Mouse (Mus musculus): ENCODE results near the gene Pink1. TPM values are rescaled to one million over a fixed set of nuclear protein-coding genes. Genes with fewer than 3 reads are reported as not detected.

Pink1 gene
- total and polyA plus RNA-seq, 3 experiments, result 15.0 to 30.1 (median 19.4) TPM

DNA sequence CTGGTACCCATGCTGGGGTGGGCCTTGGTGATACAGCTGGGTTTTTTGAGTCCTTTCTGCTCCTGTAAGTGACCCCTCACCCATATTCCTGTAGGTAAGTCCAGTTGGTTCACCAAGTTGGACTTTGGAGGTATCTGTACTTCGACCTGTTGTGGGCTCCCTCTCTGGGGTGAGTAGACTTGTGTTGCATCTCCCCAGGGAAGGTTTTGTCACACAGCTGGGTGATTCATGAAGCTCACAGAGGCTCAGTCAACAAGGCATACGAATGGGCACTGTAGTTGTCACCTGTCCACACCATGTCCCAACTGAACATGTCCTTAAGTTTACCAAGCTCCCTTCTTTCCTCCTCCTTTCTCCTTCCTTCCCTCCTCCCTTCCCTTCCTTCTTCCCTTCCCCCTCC lies 40.5 kb upstream of the Pink1 start:
- TF ChIP-seq TAL1 (conservative IDR thresholded peaks at IDR 0.05; ENCODE audit: low read depth, low read length), result no peak
- no peak for TF ChIP-seq GATA1 (IDR thresholded peaks at IDR 0.05; ENCODE audit: borderline replicate concordance, low read length)
- Histone ChIP-seq H3K36me3 (replicated peaks) (no peaks in the 10 kb centered on the region), H3K9me3 (replicated peaks) (no peaks in the 10 kb centered on the region), H3K27me3 (ENCODE audit: insufficient read depth, low read length) (peaks cover 8% of the 10 kb centered on the region; the same call in 1 of the 2 replicates), H3K4me1 (ENCODE audit: insufficient read depth, low read depth, low read length) (no peaks in the 10 kb centered on the region; the same call in 1 of the 2 replicates), H3K4me3 (ENCODE audit: low read depth, low read length) (no peak overlapping the region)
- ATAC-seq (ENCODE audit: extremely low read depth, insufficient number of reproducible peaks, low FRiP score, poor library complexity, severe bottlenecking) (no peak), DNase-seq (ENCODE audit: low spot score) (no peak)

DNA sequence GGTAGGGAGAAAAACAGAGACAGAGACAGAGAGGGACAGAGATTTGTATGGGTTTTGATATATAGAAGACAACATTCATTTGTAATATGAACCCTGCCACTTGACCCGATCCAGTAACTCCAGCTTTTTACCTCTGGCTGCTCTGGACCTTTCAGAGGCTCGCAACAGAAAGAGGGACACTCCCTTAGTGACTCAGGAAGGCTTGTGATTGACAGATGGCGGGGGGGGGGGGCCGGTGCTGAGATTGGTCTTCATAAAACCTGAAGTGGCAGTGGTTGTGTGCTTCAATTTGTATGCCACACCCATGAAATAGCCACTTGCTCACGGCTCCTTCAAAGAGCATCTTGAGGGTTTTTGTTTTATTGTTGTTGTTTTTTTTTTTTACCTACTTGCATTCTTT lies 37.4 kb upstream of the Pink1 start:
- Histone ChIP-seq H3K9me3 (replicated peaks) (no peaks in the 10 kb centered on the region), H3K4me1 (ENCODE audit: insufficient read depth, low read depth, low read length) (no peaks in the 10 kb centered on the region; the same call in 1 of the 2 replicates), H3K36me3 (replicated peaks) (no peaks in the 10 kb centered on the region), H3K4me3 (ENCODE audit: low read depth, low read length) (no peak overlapping the region), H3K27me3 (ENCODE audit: insufficient read depth, low read length) (peaks cover 8% of the 10 kb centered on the region; the same call in 1 of the 2 replicates)
- TF ChIP-seq GATA1 (IDR thresholded peaks at IDR 0.05; ENCODE audit: borderline replicate concordance, low read length) (no peak), CTCF (IDR thresholded peaks at IDR 0.05; ENCODE audit: low read depth, low read length) (no peak), GATA2 (IDR thresholded peaks at IDR 0.05; ENCODE audit: borderline replicate concordance, low read depth, low read length) (no peak), POLR2AphosphoS5 (IDR thresholded peaks at IDR 0.05; ENCODE audit: insufficient replicate concordance, low read depth, low read length) (no peak), TAL1 (conservative IDR thresholded peaks at IDR 0.05; ENCODE audit: low read depth, low read length) (no peak)
- DNase-seq (ENCODE audit: low spot score) (no peak), ATAC-seq (ENCODE audit: extremely low read depth, insufficient number of reproducible peaks, low FRiP score, poor library complexity, severe bottlenecking) (no peak)

DNA sequence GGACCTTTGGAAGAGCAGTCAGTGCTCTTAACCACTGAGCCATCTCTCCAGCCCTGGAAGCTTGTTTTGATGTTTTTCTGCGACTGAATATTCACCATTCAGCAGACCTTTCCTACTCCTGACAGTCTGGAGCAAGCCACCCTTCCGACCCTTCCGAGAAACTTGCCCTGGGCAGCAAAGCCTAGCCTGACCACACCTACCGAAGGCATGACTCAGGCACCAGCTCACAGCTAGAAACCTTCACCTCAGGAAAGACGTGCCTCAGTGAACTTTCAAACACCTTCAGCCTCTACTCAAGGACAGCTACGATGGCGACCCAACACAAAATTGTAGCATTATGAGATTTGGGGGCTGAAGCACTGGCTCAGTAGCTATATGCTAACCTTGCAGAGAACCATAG lies 36.8 kb upstream of the Pink1 start:
- H3K4me1 ChIP-seq (ENCODE audit: insufficient read depth, low read depth, low read length), result no peaks in the 10 kb centered on the region; the same call in 1 of the 2 replicates
- no peak for TF ChIP-seq GATA1 (IDR thresholded peaks at IDR 0.05; ENCODE audit: borderline replicate concordance, low read length)
- no peak for TF ChIP-seq GATA2 (IDR thresholded peaks at IDR 0.05; ENCODE audit: borderline replicate concordance, low read depth, low read length)
- TF ChIP-seq CTCF (IDR thresholded peaks at IDR 0.05; ENCODE audit: low read depth, low read length), result no peak
- no peak for DNase-seq (ENCODE audit: low spot score)
- no peak overlapping the region for H3K4me3 ChIP-seq (ENCODE audit: low read depth, low read length)
- peaks cover 6% of the 10 kb centered on the region; the same call in 1 of the 2 replicates for H3K27me3 ChIP-seq (ENCODE audit: insufficient read depth, low read length)
- no peaks in the 10 kb centered on the region for H3K9me3 ChIP-seq (replicated peaks)
- H3K36me3 ChIP-seq (replicated peaks), result no peaks in the 10 kb centered on the region
- no peak for ATAC-seq (ENCODE audit: extremely low read depth, insufficient number of reproducible peaks, low FRiP score, poor library complexity, severe bottlenecking)

DNA sequence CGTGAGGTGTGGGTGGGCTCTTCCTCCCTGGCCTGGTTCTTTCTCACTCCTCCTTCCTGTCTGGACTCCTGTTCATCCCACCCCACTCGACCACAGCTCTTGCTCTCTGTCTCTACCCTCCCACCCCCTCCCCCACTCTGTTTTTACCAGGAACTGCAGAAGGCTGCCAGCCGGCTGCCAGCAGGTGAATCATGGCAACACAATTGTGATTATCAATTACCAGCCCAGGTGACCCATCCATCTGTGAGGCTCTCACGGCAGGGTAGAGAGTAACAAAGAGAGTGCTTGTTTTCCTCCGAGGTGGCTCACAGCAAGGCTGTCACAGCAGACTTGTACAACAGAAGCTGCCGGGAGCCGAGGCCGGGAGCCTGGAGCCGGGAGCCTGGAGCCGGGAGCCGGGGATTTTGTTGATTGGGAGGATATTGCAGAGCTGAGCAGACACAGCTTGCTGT lies 35.3 kb upstream of the Pink1 start:
- ATAC-seq (ENCODE audit: extremely low read depth, insufficient number of reproducible peaks, low FRiP score, poor library complexity, severe bottlenecking) (no peak), DNase-seq (ENCODE audit: low spot score) (no peak)
- TF ChIP-seq TAL1 (conservative IDR thresholded peaks at IDR 0.05; ENCODE audit: low read depth, low read length) (no peak), GATA2 (IDR thresholded peaks at IDR 0.05; ENCODE audit: borderline replicate concordance, low read depth, low read length) (no peak), GATA1 (IDR thresholded peaks at IDR 0.05; ENCODE audit: borderline replicate concordance, low read length) (no peak), CTCF (IDR thresholded peaks at IDR 0.05; ENCODE audit: low read depth, low read length) (no peak), POLR2AphosphoS5 (IDR thresholded peaks at IDR 0.05; ENCODE audit: insufficient replicate concordance, low read depth, low read length) (no peak)
- Histone ChIP-seq H3K36me3 (replicated peaks) (no peaks in the 10 kb centered on the region), H3K9me3 (replicated peaks) (no peaks in the 10 kb centered on the region), H3K27me3 (ENCODE audit: insufficient read depth, low read length) (0 out of 2 replicates have a peak, but pooled peaks cover 2% of the 10 kb centered on the region), H3K4me3 (ENCODE audit: low read depth, low read length) (no peak overlapping the region), H3K4me1 (ENCODE audit: insufficient read depth, low read depth, low read length) (no peaks in the 10 kb centered on the region)

DNA sequence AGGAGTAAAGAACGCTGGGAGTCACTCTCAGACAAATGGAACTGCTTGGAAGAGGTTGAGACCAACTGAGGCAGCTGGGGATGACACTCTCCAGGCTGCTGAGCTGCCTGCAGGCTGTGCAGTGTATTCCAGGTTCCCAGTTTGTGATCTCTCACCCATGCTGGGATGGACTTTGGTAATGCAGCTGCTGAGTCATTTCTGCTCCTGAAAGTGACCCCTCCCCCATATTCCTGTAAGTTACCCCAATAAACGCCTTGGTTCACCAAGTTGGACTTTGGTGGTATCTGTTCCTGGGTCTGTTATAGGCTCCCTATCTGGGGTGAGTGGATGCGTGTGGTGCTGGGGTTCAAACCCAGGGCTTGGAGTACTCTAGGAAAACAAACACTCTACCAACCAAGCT lies 32.1 kb upstream of the Pink1 start:
- Histone ChIP-seq H3K9me3 (replicated peaks) (no peaks in the 10 kb centered on the region), H3K36me3 (replicated peaks) (no peaks in the 10 kb centered on the region), H3K27me3 (ENCODE audit: insufficient read depth, low read length) (no peaks in the 10 kb centered on the region), H3K4me1 (ENCODE audit: insufficient read depth, low read depth, low read length) (no peaks in the 10 kb centered on the region), H3K4me3 (ENCODE audit: low read depth, low read length) (no peak overlapping the region)
- DNase-seq (ENCODE audit: low spot score) (no peak), ATAC-seq (ENCODE audit: extremely low read depth, insufficient number of reproducible peaks, low FRiP score, poor library complexity, severe bottlenecking) (no peak)
- TF ChIP-seq CTCF (IDR thresholded peaks at IDR 0.05; ENCODE audit: low read depth, low read length), result no peak
- TF ChIP-seq POLR2AphosphoS5 (IDR thresholded peaks at IDR 0.05; ENCODE audit: insufficient replicate concordance, low read depth, low read length), result no peak
- TF ChIP-seq GATA1 (IDR thresholded peaks at IDR 0.05; ENCODE audit: borderline replicate concordance, low read length), result no peak
- TF ChIP-seq TAL1 (conservative IDR thresholded peaks at IDR 0.05; ENCODE audit: low read depth, low read length), result no peak
- no peak for TF ChIP-seq GATA2 (IDR thresholded peaks at IDR 0.05; ENCODE audit: borderline replicate concordance, low read depth, low read length)

DNA sequence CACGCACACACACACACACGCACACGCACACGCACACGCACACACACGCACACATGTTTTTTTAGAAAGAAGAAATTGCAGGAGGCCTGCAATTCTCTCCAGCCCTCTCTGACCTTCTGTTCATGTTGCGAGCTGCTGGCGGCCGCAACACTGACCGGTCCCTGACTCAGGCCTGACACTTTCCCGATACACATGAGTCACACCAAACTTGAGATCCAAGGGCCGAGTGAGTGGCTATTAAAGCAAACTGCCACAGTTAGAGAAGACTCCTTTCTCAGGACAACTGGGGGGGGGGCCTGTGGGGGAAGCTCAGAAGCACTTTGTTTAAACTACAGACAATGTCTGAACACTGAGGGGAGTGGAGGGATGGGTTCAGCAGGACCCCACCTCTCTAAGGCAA lies 30.4 kb upstream of the Pink1 start:
- no peak overlapping the region for H3K4me3 ChIP-seq (ENCODE audit: low read depth, low read length)
- ATAC-seq (ENCODE audit: extremely low read depth, insufficient number of reproducible peaks, low FRiP score, poor library complexity, severe bottlenecking) (no peak), DNase-seq (ENCODE audit: low spot score) (no peak)
- no peaks in the 10 kb centered on the region for H3K27me3 ChIP-seq (ENCODE audit: insufficient read depth, low read length)
- no peak for TF ChIP-seq TAL1 (conservative IDR thresholded peaks at IDR 0.05; ENCODE audit: low read depth, low read length)
- TF ChIP-seq POLR2AphosphoS5 (IDR thresholded peaks at IDR 0.05; ENCODE audit: insufficient replicate concordance, low read depth, low read length), result no peak
- TF ChIP-seq GATA2 (IDR thresholded peaks at IDR 0.05; ENCODE audit: borderline replicate concordance, low read depth, low read length), result no peak
- no peak for TF ChIP-seq CTCF (IDR thresholded peaks at IDR 0.05; ENCODE audit: low read depth, low read length)
- no peak for TF ChIP-seq GATA1 (IDR thresholded peaks at IDR 0.05; ENCODE audit: borderline replicate concordance, low read length)
- H3K4me1 ChIP-seq (ENCODE audit: insufficient read depth, low read depth, low read length), result no peaks in the 10 kb centered on the region
- H3K9me3 ChIP-seq (replicated peaks), result no peaks in the 10 kb centered on the region
- H3K36me3 ChIP-seq (replicated peaks), result no peaks in the 10 kb centered on the region

DNA sequence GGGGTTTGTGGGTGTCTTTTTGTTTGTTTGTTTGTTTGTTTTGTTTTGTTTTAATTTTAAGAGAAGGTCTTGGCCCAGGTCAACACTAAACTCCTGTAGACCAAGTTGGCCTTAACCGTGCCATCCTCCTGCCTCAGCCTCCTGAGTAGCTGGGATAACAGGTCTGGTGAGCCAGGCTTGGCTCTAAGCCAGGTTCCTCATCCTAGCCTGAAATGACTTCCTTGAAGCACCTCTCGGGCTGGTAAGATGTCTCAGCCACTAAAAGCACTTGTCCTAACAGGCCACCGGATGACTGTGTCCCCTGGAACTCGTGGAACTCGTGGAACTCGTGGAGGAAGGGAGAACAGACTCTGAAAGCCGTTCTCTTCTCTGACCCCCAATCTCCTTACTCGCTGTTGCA lies 30.0 kb upstream of the Pink1 start:
- TF ChIP-seq POLR2AphosphoS5 (IDR thresholded peaks at IDR 0.05; ENCODE audit: insufficient replicate concordance, low read depth, low read length) (no peak), GATA2 (IDR thresholded peaks at IDR 0.05; ENCODE audit: borderline replicate concordance, low read depth, low read length) (no peak), GATA1 (IDR thresholded peaks at IDR 0.05; ENCODE audit: borderline replicate concordance, low read length) (no peak), TAL1 (conservative IDR thresholded peaks at IDR 0.05; ENCODE audit: low read depth, low read length) (no peak), CTCF (IDR thresholded peaks at IDR 0.05; ENCODE audit: low read depth, low read length) (no peak)
- no peak for DNase-seq (ENCODE audit: low spot score)
- H3K27me3 ChIP-seq (ENCODE audit: insufficient read depth, low read length), result no peaks in the 10 kb centered on the region

More for the DNA sequence above, 30.0 kb upstream of the Pink1 start:
- Histone ChIP-seq H3K4me1 (ENCODE audit: insufficient read depth, low read depth, low read length) (no peaks in the 10 kb centered on the region), H3K9me3 (replicated peaks) (no peaks in the 10 kb centered on the region), H3K36me3 (replicated peaks) (no peaks in the 10 kb centered on the region), H3K4me3 (ENCODE audit: low read depth, low read length) (no peak overlapping the region)
- no peak for ATAC-seq (ENCODE audit: extremely low read depth, insufficient number of reproducible peaks, low FRiP score, poor library complexity, severe bottlenecking)

Measured in G1E (cell line).